Mouse (Mus musculus) cerebellum, postnatal 4 days (tissue): ENCODE data around the gene Vsx1.

Experiments
- DNase-seq, 2 experiments: peaks; one replicate each; pipeline ENCODE4 v3.0.0; 2022; ENCODE audit warnings: low spot score in 2 of 2, mixed read lengths in 1 of 2

Vsx1 gene

GRCm38 (mm10) chr2:150689223-150689800 lies at the start of gene Vsx1:
TSS of gene Vsx1 (minus strand) at chr2:150689360.
- no peak for DNase-seq

- no peak for DNase-seq
Measured at GRCm38 (mm10) chr2:150737881-150738280, 48.7 kb upstream of the Vsx1 start.

- peak in 1 of 2 experiments; percentile 16 for DNase-seq
Measured at GRCm38 (mm10) chr2:150735756-150736576, 46.8 kb upstream of the Vsx1 start.

- DNase-seq, result no peak
Measured at GRCm38 (mm10) chr2:150712167-150712674, 23.1 kb upstream of the Vsx1 start.

- no peak for DNase-seq
Measured at GRCm38 (mm10) chr2:150691481-150692170, 2.5 kb upstream of the Vsx1 start.

GRCm38 (mm10) chr2:150690216-150690615 lies 1.1 kb upstream of the Vsx1 start:
- no peak for DNase-seq

- DNase-seq, result peak; percentile 60 to 91
Measured at GRCm38 (mm10) chr2:150688541-150689186, 496 bp downstream of the Vsx1 start.

GRCm38 (mm10) chr2:150687871-150688540 lies 1.2 kb downstream of the Vsx1 start:
- DNase-seq, result no peak

- DNase-seq, result no peak
Measured at GRCm38 (mm10) chr2:150685389-150685788, 3.8 kb downstream of the Vsx1 start.

- no peak for DNase-seq
Measured at GRCm38 (mm10) chr2:150684451-150684850, 4.7 kb downstream of the Vsx1 start.

GRCm38 (mm10) chr2:150681581-150681980 lies 7.6 kb downstream of the Vsx1 start:
- no peak for DNase-seq

GRCm38 (mm10) chr2:150678392-150678791 lies 10.8 kb downstream of the Vsx1 start:
- DNase-seq, result peak; percentile 74 to 80

- DNase-seq, result no peak
Measured at GRCm38 (mm10) chr2:150675525-150675924, 13.6 kb downstream of the Vsx1 start.

GRCm38 (mm10) chr2:150674900-150675299 lies 14.3 kb downstream of the Vsx1 start:
- peak; percentile 47 to 52 for DNase-seq

- DNase-seq, result no peak
Measured at GRCm38 (mm10) chr2:150673929-150674328, 15.2 kb downstream of the Vsx1 start.

GRCm38 (mm10) chr2:150671609-150672290 lies 17.4 kb downstream of the Vsx1 start:
- no peak for DNase-seq

GRCm38 (mm10) chr2:150670926-150671325 lies 18.2 kb downstream of the Vsx1 start:
- DNase-seq, result no peak

GRCm38 (mm10) chr2:150669454-150670045 lies 19.6 kb downstream of the Vsx1 start:
- no peak for DNase-seq

GRCm38 (mm10) chr2:150668956-150669355 lies 20.2 kb downstream of the Vsx1 start:
- no peak for DNase-seq
